Mouse (Mus musculus): ENCODE measurements around the gene 4930455H04Rik. TPM values are rescaled to one million over a fixed set of nuclear protein-coding genes. Genes with fewer than 3 reads are reported as not detected.

The 4930455H04Rik gene
- polyA plus RNA-seq, 1 experiment from 2014 or later: not detected

- WGBS: 69% methylated on average over 6 of the region's 6 CpGs
- Histone ChIP-seq H3K27ac (ENCODE audit: low read depth, low read length) (no peak overlapping the region), H3K4me3 (ENCODE audit: low read depth, low read length) (no peak overlapping the region), H3K9me3 (ENCODE audit: control insufficient read depth, low read length) (no peaks in the 10 kb centered on the region), H3K4me1 (replicated peaks; ENCODE audit: control insufficient read depth, insufficient read depth, low read length) (no peaks in the 10 kb centered on the region), H3K27me3 (replicated peaks; ENCODE audit: control insufficient read depth, insufficient read depth, low read length) (no peaks in the 10 kb centered on the region), H3K4me2 (no peak overlapping the region), H3K36me3 (ENCODE audit: control insufficient read depth, insufficient read depth, low read length) (no peaks in the 10 kb centered on the region), H3K9ac (ENCODE audit: low read depth, low read length) (no peak overlapping the region)
- ATAC-seq (replicated peaks; ENCODE audit: low FRiP score) (no peak), DNase-seq (ENCODE audit: low spot score) (no peak)
These were observed 35.3 kb downstream of the 4930455H04Rik start for GRCm38 (mm10) chr3:117003379-117003778.

DNA sequence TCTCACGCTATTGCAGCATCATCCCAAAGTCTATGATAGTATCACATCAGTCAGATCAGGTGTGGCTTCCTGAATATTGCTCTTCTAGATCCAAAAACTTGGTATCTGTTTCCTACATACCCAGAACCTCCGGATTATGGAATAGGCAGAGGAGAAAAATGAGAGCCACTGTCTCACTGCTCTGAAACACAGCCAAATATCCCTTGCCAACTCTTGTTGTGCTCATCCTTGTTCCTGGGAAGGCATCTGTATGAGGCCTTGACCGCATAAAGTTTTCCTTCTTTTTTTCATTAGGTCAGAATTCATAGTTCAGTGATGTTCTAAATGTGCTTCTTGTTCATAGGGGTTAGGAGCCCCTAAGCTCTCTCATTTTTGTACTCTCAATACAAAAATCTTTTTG, 38.6 kb downstream of the 4930455H04Rik start:
- ATAC-seq (replicated peaks; ENCODE audit: low FRiP score): no peak
- H3K4me2 ChIP-seq: no peak overlapping the region
- 74% methylated on average over 3 of the region's 3 CpGs for WGBS

GRCm38 (mm10) chr3:117007340-117007739, 39.3 kb downstream of the 4930455H04Rik start:
- H3K27me3 ChIP-seq (replicated peaks; ENCODE audit: control insufficient read depth, insufficient read depth, low read length): no peaks in the 10 kb centered on the region
- no peaks in the 10 kb centered on the region for H3K9me3 ChIP-seq (ENCODE audit: control insufficient read depth, low read length)
- no peak overlapping the region for H3K27ac ChIP-seq (ENCODE audit: low read depth, low read length)
- no peak overlapping the region for H3K9ac ChIP-seq (ENCODE audit: low read depth, low read length)
- ATAC-seq (replicated peaks; ENCODE audit: low FRiP score) (no peak), DNase-seq (ENCODE audit: low spot score) (no peak)
- no peak overlapping the region for H3K4me2 ChIP-seq
- no peak overlapping the region for H3K4me3 ChIP-seq (ENCODE audit: low read depth, low read length)
- no peaks in the 10 kb centered on the region for H3K4me1 ChIP-seq (replicated peaks; ENCODE audit: control insufficient read depth, insufficient read depth, low read length)
- WGBS: 90% methylated on average over 6 of the region's 6 CpGs
- H3K36me3 ChIP-seq (ENCODE audit: control insufficient read depth, insufficient read depth, low read length): no peaks in the 10 kb centered on the region

More for the DNA sequence above, 38.6 kb downstream of the 4930455H04Rik start:
- Histone ChIP-seq H3K9ac (ENCODE audit: low read depth, low read length) (no peak overlapping the region), H3K9me3 (ENCODE audit: control insufficient read depth, low read length) (no peaks in the 10 kb centered on the region), H3K4me1 (replicated peaks; ENCODE audit: control insufficient read depth, insufficient read depth, low read length) (no peaks in the 10 kb centered on the region), H3K27me3 (replicated peaks; ENCODE audit: control insufficient read depth, insufficient read depth, low read length) (no peaks in the 10 kb centered on the region), H3K4me3 (ENCODE audit: low read depth, low read length) (no peak overlapping the region), H3K36me3 (ENCODE audit: control insufficient read depth, insufficient read depth, low read length) (no peaks in the 10 kb centered on the region), H3K27ac (ENCODE audit: low read depth, low read length) (no peak overlapping the region)
- no peak for DNase-seq (ENCODE audit: low spot score)

- Histone ChIP-seq H3K27ac (ENCODE audit: low read depth, low read length) (no peak overlapping the region), H3K36me3 (ENCODE audit: control insufficient read depth, insufficient read depth, low read length) (no peaks in the 10 kb centered on the region), H3K27me3 (replicated peaks; ENCODE audit: control insufficient read depth, insufficient read depth, low read length) (no peaks in the 10 kb centered on the region), H3K4me2 (no peak overlapping the region), H3K4me3 (ENCODE audit: low read depth, low read length) (no peak overlapping the region), H3K9ac (ENCODE audit: low read depth, low read length) (no peak overlapping the region), H3K9me3 (ENCODE audit: control insufficient read depth, low read length) (no peaks in the 10 kb centered on the region), H3K4me1 (replicated peaks; ENCODE audit: control insufficient read depth, insufficient read depth, low read length) (no peaks in the 10 kb centered on the region)
- 73% methylated on average over 6 of the region's 6 CpGs for WGBS
- ATAC-seq (replicated peaks; ENCODE audit: low FRiP score): no peak
- DNase-seq (ENCODE audit: low spot score): no peak
These were observed 42.1 kb downstream of the 4930455H04Rik start for GRCm38 (mm10) chr3:117010182-117010581.

- ATAC-seq (replicated peaks; ENCODE audit: low FRiP score) (no peak), DNase-seq (ENCODE audit: low spot score) (no peak)
- H3K9ac ChIP-seq (ENCODE audit: low read depth, low read length): no peak overlapping the region
- H3K4me3 ChIP-seq (ENCODE audit: low read depth, low read length): no peak overlapping the region
- no peaks in the 10 kb centered on the region for H3K9me3 ChIP-seq (ENCODE audit: control insufficient read depth, low read length)
- no peak overlapping the region for H3K27ac ChIP-seq (ENCODE audit: low read depth, low read length)
- no peaks in the 10 kb centered on the region for H3K36me3 ChIP-seq (ENCODE audit: control insufficient read depth, insufficient read depth, low read length)
- no peaks in the 10 kb centered on the region for H3K27me3 ChIP-seq (replicated peaks; ENCODE audit: control insufficient read depth, insufficient read depth, low read length)
- no peak overlapping the region for H3K4me2 ChIP-seq
- H3K4me1 ChIP-seq (replicated peaks; ENCODE audit: control insufficient read depth, insufficient read depth, low read length): no peaks in the 10 kb centered on the region
- 86% methylated on average over 3 of the region's 3 CpGs for WGBS
These were observed 52.3 kb downstream of the 4930455H04Rik start for GRCm38 (mm10) chr3:117020319-117020718.

GRCm38 (mm10) chr3:117021907-117022306, 53.8 kb downstream of the 4930455H04Rik start:
- no peak overlapping the region for H3K27ac ChIP-seq (ENCODE audit: low read depth, low read length)
- H3K27me3 ChIP-seq (replicated peaks; ENCODE audit: control insufficient read depth, insufficient read depth, low read length): no peaks in the 10 kb centered on the region
- H3K4me1 ChIP-seq (replicated peaks; ENCODE audit: control insufficient read depth, insufficient read depth, low read length): no peaks in the 10 kb centered on the region
- no peak overlapping the region for H3K4me3 ChIP-seq (ENCODE audit: low read depth, low read length)
- no peak overlapping the region for H3K9ac ChIP-seq (ENCODE audit: low read depth, low read length)
- WGBS: 75% methylated on average over 7 of the region's 7 CpGs
- no peak overlapping the region for H3K4me2 ChIP-seq
- no peak for DNase-seq (ENCODE audit: low spot score)
- no peaks in the 10 kb centered on the region for H3K36me3 ChIP-seq (ENCODE audit: control insufficient read depth, insufficient read depth, low read length)
- no peak for ATAC-seq (replicated peaks; ENCODE audit: low FRiP score)
- no peaks in the 10 kb centered on the region for H3K9me3 ChIP-seq (ENCODE audit: control insufficient read depth, low read length)

- no peak for ATAC-seq (replicated peaks; ENCODE audit: low FRiP score)
- H3K4me1 ChIP-seq (replicated peaks; ENCODE audit: control insufficient read depth, insufficient read depth, low read length): no peaks in the 10 kb centered on the region
- no peak overlapping the region for H3K4me3 ChIP-seq (ENCODE audit: low read depth, low read length)
- H3K4me2 ChIP-seq: no peak overlapping the region
- no peak for DNase-seq (ENCODE audit: low spot score)
- 91% methylated on average over 1 of the region's 1 CpGs for WGBS
- no peaks in the 10 kb centered on the region for H3K9me3 ChIP-seq (ENCODE audit: control insufficient read depth, low read length)
- no peaks in the 10 kb centered on the region for H3K36me3 ChIP-seq (ENCODE audit: control insufficient read depth, insufficient read depth, low read length)
- H3K27me3 ChIP-seq (replicated peaks; ENCODE audit: control insufficient read depth, insufficient read depth, low read length): no peaks in the 10 kb centered on the region
- H3K9ac ChIP-seq (ENCODE audit: low read depth, low read length): no peak overlapping the region
- no peak overlapping the region for H3K27ac ChIP-seq (ENCODE audit: low read depth, low read length)
These were observed 56.0 kb downstream of the 4930455H04Rik start for GRCm38 (mm10) chr3:117024111-117024510.

- Histone ChIP-seq H3K4me2 (no peak overlapping the region), H3K9ac (ENCODE audit: low read depth, low read length) (no peak overlapping the region), H3K27ac (ENCODE audit: low read depth, low read length) (no peak overlapping the region), H3K9me3 (ENCODE audit: control insufficient read depth, low read length) (no peaks in the 10 kb centered on the region), H3K27me3 (replicated peaks; ENCODE audit: control insufficient read depth, insufficient read depth, low read length) (no peaks in the 10 kb centered on the region), H3K36me3 (ENCODE audit: control insufficient read depth, insufficient read depth, low read length) (no peaks in the 10 kb centered on the region), H3K4me3 (ENCODE audit: low read depth, low read length) (no peak overlapping the region), H3K4me1 (replicated peaks; ENCODE audit: control insufficient read depth, insufficient read depth, low read length) (no peaks in the 10 kb centered on the region)
- WGBS: 80% methylated on average over 5 of the region's 5 CpGs
- ATAC-seq (replicated peaks; ENCODE audit: low FRiP score) (no peak), DNase-seq (ENCODE audit: low spot score) (no peak)
These were observed 56.5 kb downstream of the 4930455H04Rik start for GRCm38 (mm10) chr3:117024557-117024956.

- Histone ChIP-seq H3K27ac (ENCODE audit: low read depth, low read length) (no peak overlapping the region), H3K4me2 (no peak overlapping the region), H3K4me1 (replicated peaks; ENCODE audit: control insufficient read depth, insufficient read depth, low read length) (no peaks in the 10 kb centered on the region), H3K9ac (ENCODE audit: low read depth, low read length) (no peak overlapping the region), H3K36me3 (ENCODE audit: control insufficient read depth, insufficient read depth, low read length) (no peaks in the 10 kb centered on the region), H3K9me3 (ENCODE audit: control insufficient read depth, low read length) (no peaks in the 10 kb centered on the region), H3K4me3 (ENCODE audit: low read depth, low read length) (no peak overlapping the region), H3K27me3 (replicated peaks; ENCODE audit: control insufficient read depth, insufficient read depth, low read length) (no peaks in the 10 kb centered on the region)
- no peak for DNase-seq (ENCODE audit: low spot score)
- no peak for ATAC-seq (replicated peaks; ENCODE audit: low FRiP score)
- 62% methylated on average over 3 of the region's 3 CpGs for WGBS
These were observed 57.4 kb downstream of the 4930455H04Rik start for GRCm38 (mm10) chr3:117025421-117025820.

Data from liver, embryonic 11.5 days (tissue).